Mouse (Mus musculus) heart, adult 9 months (tissue): Measurements from ENCODE around the gene Krtap6-5.
"Not testable (repeated sequence)": the region's sequence is repeated elsewhere in the genome, so short reads cannot be mapped to it uniquely, and the experiment has no call there.

Source experiments
- DNase-seq, 2 experiments: peaks; one replicate each; pipeline ENCODE4 v3.0.0; 2022; ENCODE audit warnings: low spot score in 2 of 2

Krtap6-5 gene

DNA sequence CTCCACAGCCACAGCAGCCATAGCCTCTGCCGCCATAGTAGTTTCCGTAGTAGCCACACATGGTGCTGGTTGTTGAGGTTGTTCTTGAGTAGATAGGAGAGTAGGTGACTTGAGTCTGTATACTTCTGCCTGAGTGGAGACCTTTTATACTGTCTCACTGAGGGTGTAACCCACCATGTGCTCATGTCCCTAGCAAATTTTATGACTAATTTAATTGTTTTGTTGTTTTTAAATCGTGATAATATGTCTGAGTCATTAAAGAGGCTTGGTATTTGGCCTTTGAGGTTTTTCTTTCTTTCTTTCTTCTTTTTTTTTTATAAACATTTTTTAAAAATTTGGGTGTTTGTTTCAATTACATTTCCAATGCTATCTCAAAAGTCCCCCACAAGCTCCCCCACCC, at the start of gene Krtap6-5:
Krtap6-5 (minus strand) TSS at position 101 of the 400 bp plus-strand sequence.
- DNase-seq, result no peak

DNA sequence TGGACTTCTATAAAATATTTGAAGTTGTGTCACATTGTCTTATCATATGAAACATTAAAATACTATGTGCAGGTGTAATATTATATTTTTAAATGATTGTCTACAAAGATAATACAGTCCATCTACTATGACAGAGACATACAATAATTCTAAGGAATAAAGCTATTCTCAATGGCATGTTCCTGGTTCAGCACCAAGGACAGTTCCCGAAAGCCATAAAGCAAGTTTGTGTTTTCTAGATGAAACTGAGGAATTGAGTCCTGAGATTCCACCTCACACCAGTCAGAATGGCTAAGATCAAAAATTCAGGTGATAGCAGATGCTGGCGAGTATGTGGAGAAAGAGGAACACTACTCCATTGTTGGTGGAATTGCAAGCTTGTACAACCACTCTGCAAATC, 23.4 kb upstream of the Krtap6-5 start:
- DNase-seq, result not testable (repeated sequence)

DNA sequence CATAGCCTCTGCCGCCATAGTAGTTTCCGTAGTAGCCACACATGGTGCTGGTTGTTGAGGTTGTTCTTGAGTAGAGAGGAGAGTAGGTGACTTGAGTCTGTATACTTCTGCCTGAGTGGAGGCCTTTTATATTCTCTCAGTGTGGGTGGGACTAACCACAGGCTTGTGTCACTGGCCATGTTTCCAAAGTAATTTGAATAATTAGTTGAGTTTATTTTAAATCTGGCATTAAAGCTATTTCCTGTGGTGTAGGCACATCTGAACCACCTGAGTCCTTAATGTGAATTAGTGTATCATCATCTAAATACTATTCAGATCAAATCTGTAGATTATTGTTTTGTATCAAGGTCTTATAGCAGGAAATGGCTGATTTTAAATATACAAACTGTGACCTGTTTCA, 16.2 kb upstream of the Krtap6-5 start, which contains the start of gene 1110025L11Rik:
1110025L11Rik (minus strand) TSS at position 101 of the 400 bp plus-strand sequence.
- not testable (repeated sequence) for DNase-seq

DNA sequence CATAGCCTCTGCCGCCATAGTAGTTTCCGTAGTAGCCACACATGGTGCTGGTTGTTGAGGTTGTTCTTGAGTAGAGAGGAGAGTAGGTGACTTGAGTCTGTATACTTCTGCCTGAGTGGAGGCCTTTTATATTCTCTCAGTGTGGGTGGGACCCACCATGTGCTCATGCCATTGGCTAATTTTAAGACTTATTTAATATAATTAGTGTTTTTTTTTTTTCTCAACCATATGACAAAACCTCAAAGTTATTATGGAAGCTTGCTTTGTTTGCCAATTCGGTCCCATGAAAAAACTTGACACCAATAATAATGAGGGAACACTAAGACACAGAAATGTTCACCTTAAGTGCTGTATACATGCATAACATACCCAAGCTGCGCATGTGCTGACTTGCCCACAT, 6.3 kb downstream of the Krtap6-5 start, which contains the start of gene Gm10228:
Gm10228 (minus strand) TSS at position 101 of the 400 bp plus-strand sequence.
- not testable (repeated sequence) for DNase-seq

DNA sequence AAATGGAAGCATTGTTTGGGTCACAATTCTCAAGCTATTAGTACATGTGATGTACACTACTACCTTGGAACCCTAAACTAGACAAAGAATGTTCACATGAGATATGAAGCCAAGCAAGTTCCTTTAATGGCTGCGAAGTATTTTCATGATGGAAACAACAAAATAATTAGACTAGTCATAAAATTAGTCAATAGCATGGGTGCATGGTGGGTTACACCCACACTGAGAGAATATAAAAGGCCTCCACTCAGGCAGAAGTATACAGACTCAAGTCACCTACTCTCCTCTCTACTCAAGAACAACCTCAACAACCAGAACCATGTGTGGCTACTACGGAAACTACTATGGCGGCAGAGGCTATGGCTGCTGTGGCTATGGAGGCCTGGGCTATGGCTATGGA, 16.3 kb downstream of the Krtap6-5 start, which contains the start of gene Krtap6-1:
Krtap6-1 (plus strand) TSS at position 301 of the 400 bp plus-strand sequence.
- DNase-seq, result not testable (repeated sequence)

DNA sequence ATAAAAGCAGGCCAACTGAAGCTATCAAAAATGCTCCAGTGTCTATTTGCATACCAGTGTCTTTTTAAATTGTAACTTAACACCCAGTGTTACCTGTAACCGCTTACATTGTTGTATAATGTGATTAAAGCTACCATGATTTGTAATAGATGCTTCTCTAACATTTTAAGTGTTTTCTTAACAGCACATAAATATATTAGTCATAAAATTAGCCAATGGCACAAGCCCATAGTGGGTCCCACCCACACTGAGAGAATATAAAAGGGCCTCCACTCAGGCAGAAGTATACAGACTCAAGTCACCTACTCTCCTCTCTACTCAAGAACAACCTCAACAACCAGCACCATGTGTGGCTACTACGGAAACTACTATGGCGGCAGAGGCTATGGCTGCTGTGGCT, 32.7 kb downstream of the Krtap6-5 start, which contains the start of gene Gm10229:
Gm10229 (plus strand) TSS at position 301 of the 400 bp plus-strand sequence.
- not testable (repeated sequence) for DNase-seq

DNA sequence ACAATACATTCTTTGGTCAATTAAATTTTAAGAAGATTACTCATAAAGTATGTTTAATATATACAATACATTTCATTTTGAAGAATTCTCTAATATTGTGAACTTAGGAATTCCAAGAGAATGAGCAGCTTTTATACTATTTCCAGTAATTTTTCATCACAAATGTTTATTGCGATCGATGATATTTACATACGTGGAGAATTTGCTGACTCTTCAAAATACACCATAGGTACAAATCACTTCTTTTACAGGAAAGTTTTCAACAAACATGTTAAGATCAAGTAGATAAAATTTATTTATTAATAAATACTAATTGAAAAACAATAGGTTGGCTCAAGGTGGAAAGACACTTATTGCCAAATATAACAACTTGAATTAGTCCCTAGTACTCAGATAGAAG, 33.7 kb downstream of the Krtap6-5 start:
- DNase-seq, result no peak

DNA sequence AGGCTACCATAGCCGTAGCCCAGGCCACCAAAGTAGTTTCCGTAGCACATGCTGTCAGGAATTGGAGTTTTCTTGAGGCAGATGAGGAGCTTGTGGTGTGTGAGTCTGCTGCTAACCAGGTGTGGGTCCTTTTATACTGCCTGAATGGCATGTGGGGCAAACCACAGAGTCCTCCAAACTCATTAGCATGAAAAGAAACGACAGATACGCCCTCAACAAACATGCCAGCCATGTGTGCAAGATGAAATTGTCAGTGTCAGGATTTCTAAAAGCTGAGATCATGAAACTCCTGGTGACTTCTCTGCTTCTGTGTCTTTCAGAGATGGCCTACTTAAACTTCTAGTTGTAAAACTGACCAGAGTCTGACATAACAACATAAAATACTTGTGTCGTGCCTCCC, 37.0 kb downstream of the Krtap6-5 start, which contains the start of gene Krtap22-2:
Krtap22-2 (minus strand) TSS at position 101 of the 400 bp plus-strand sequence.
- no peak for DNase-seq
